Mouse (Mus musculus): ENCODE data around the gene Efna4. TPM values are rescaled to one million over a fixed set of nuclear protein-coding genes. Genes with fewer than 3 reads are reported as not detected.

Gene Efna4
- polyA plus RNA-seq, 1 experiment, result 14.5 TPM

DNA sequence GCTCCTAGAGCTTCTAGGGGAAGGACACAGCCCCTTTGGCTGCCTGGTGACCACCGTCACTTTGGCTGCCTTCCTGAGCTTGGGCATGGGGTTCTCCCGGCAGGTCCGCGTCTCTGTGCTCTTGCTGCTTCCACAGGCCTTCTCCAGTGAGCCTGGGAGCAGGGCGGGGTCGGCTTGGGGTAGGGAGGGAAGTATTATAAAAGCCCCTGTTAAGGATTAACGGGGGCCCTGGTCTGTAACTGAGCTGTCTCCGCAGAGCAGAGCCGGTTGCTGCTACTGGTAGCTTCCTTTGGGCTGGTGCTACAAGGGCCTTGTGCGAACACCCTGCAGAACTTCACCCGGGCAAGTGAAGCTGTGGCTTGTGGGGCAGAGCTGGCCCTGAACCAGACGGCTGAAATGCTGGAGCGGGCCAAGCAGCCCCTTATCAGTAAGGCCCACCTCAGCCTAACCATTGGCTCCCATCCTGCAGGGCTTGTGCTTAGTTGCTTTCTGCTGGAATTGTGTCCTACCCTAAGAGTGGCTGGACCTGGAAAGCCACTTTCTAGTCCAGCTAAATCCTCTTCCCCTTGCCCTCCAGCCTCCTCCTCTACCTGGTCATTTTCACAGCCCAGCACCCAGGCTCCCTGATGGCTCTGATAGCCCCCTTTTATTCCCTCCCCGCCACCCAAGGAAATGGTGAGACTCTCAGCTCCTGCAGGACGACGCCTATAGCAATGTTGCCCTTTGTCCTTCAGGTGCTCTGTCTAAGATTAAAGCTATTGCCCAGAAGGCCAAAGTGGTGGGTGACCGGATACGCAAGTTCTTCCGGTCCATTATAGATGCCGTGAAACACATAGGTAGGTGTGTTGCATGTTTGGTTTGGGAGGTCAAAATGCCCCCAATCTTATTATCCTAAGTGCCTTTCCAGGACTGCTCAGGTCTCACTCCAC lies 27.9 kb upstream of the Efna4 start:
- DNase-seq (ENCODE audit: low read depth, low spot score), result no peak
- WGBS, result 51% methylated on average over 20 of the region's 20 CpGs

DNA sequence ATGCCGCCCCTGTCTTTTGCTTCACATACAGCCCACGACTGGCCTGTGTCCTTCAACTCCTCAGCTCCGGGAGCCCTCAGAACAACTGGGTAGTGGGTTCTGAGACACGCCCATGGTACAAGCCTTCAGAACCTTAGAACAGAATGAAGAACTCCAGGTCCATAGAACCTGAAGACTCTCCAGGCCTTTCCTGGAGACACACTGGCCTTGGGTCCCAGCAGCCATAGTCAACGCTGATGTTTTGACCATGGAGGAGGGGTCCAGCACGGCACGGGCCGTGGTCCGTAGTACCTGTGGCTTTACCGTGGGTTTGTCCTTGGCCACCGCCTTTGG lies 27.3 kb upstream of the Efna4 start, which contains the start of gene Dcst1:
Gene Dcst1 (minus strand): TSS at position 101 of the 333 bp plus-strand sequence.
- no peak for DNase-seq (ENCODE audit: low read depth, low spot score)
- WGBS, result 89% methylated on average over 11 of the region's 11 CpGs

DNA sequence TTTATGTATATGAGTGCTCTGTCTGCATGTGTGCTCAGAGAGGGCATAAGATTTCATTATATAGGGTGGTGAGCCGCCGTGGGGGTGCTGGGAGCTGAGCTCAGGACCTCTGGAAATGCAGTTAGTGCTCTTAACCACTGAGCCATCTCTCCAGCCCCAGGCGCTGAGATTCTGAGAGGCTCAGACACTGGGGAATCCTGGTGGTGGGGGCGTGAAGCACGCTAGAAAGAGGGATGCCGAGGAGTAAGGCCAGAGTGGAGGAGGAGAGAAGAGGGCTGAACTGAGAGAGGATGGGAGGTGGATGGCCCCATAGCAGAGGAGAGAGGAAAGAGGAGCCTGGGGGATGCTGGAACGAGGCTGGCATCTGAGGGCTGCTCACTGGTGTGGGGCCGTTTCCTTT lies 26.8 kb upstream of the Efna4 start:
- WGBS, result 92% methylated on average over 8 of the region's 8 CpGs
- DNase-seq (ENCODE audit: low read depth, low spot score), result no peak

DNA sequence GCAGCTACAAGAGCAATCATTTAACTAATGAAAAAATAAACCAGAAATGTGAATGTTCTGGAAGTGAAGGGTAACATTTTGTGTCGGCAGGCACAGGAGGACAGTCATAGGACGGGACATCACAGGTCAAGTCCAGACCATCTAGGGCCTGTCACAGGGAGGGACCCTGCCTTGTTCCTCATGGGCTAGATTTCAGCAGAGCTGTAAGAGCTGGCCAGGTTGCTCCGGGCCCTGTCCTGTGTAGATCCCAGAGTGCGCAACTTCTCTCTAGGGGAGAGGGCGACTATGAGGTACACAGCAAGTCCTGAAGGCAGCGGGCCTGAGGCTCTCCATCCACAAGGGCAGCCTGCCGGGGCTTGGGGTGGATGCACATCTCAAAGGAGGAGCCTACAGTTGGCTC lies 23.8 kb upstream of the Efna4 start, which contains the start of gene Dcst2:
Gene Dcst2 (plus strand): TSS at position 301 of the 400 bp plus-strand sequence.
- DNase-seq (ENCODE audit: low read depth, low spot score), result no peak
- WGBS, result 89% methylated on average over 7 of the region's 7 CpGs

DNA sequence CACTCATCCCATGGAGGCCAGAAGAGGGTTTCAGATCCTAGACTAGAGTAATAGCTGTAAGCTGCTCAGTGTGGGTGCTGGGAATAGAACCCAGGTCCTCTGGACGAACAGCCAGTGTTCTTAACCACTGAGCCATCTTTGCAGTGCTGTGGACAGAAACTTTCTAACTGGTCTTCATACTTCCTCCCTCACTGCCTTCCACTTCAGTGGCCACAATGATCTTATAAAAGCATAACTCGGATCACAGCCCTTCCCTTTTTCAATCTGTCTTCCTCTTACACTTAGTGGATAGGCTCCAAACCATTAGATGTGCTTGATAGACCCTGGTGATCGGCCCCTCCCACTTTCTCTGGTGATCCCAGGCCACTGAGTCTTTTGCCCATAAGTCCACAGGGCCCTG lies 22.4 kb upstream of the Efna4 start:
- DNase-seq (ENCODE audit: low read depth, low spot score), result no peak
- 53% methylated on average over 3 of the region's 3 CpGs for WGBS

DNA sequence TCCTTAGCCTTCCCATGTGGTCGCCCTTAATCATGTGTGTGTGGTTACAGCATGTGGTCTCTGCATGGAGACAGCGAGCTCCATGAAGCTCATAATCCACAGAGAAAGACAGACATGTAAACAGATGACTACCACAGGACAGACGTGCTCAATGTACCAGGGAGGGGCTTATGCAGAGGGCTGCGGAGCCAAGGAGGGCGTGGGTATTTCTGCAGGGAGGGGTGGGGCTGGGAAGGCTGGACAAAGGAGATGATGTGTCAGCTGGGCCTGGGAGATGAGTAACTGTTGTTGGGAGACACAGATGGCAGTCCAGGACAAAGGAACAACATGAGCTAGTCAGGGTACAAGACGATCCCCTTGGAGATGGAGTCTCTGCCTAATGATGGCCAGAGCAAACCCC lies 21.8 kb upstream of the Efna4 start:
- WGBS, result 30% methylated on average over 6 of the region's 6 CpGs
- DNase-seq (ENCODE audit: low read depth, low spot score), result no peak

DNA sequence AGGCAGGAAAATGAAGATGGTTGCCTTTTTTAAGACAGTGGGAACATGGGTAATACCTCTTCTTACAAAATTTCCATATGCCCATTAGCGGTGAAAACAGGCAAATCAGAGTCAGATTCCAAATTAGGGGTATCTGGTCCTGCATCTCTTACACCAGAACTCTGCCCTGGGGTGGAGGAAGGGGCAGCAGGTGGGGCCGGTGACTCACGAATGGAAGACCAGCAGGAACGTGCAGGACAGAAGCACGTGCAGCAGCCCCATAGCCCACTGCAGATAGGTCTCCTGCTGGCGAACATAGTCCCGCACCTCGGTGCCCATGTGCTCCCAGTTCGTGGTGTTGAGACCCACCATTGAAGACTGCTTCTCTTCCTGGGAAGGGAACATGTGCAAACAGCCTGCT lies 18.2 kb upstream of the Efna4 start:
- no peak for DNase-seq (ENCODE audit: low read depth, low spot score)
- WGBS, result 84% methylated on average over 9 of the region's 9 CpGs

DNA sequence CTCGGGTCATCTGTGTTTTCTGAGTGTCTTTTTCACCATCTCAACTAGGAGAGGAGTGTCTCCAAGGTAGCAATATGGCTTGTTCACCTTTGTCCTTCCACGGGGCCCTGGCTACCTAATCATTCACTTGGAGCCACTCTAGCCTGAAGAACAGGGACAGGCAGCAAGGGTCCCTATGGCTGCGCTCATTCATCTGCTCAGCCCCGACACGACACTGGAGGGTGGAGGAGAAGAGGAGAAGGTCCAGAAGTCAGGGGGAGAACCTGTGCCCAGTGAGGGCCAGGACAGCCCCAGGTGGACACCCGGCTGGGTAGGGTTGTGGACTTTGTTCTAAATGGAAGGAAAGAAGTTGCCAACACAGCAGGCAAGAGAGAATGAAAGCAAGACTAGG lies 17.7 kb upstream of the Efna4 start:
- no peak for DNase-seq (ENCODE audit: low read depth, low spot score)
- WGBS, result 47% methylated on average over 6 of the region's 6 CpGs

DNA sequence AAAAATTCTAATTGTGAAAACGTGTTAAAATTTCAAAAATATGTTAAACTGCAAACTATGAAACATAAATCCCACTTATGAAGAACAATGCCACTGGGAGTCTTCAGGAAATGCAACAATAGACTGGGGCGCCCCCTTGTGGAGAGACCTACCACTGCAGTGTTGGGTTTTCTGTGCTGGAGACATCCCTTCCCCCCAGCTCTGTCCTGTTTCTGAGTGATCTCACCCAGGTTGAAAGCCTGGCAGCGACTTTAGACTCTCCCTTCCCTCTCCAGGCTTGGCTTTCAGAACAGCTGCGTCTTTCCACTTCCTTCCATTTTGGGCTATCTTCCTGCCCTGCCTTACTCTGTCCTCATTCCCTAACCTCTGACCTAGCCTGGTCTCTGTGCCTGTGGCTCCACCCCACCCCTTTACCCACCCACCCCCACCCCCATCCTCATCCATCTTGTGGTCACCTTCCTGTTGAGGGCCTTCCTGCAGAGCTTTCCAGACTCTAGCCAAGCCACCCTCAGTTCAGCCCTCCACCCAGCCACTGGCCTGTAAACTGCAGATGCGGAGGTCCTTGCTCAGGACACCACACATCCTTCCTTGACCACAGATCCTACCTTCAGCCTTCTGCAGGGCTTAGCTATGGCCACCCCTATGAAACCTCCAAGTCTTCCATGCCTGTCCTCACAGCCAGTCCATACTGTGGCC lies 17.1 kb upstream of the Efna4 start:
- WGBS, result 15% methylated on average over 5 of the region's 5 CpGs
- DNase-seq (ENCODE audit: low read depth, low spot score), result no peak

DNA sequence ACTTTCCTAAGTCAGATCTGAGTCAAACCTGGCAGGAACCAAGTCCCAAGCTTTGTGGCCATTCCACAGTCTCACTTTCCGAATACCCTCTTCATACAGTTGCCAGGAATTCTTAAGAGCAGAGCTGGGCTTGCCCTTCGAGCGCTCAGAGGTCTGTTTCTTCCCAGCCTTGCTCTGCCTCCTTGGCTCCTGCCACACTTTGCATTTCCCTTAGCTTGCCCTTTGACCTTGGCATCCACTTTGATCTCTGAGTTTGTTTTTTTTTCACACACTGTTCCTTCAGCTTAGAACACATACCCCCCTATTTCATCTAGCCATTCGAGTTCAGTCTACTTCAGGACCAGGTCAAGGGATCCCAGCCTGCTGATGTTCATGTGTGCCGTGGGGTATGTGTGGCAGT lies 13.4 kb upstream of the Efna4 start:
- 53% methylated on average over 5 of the region's 5 CpGs for WGBS

DNA sequence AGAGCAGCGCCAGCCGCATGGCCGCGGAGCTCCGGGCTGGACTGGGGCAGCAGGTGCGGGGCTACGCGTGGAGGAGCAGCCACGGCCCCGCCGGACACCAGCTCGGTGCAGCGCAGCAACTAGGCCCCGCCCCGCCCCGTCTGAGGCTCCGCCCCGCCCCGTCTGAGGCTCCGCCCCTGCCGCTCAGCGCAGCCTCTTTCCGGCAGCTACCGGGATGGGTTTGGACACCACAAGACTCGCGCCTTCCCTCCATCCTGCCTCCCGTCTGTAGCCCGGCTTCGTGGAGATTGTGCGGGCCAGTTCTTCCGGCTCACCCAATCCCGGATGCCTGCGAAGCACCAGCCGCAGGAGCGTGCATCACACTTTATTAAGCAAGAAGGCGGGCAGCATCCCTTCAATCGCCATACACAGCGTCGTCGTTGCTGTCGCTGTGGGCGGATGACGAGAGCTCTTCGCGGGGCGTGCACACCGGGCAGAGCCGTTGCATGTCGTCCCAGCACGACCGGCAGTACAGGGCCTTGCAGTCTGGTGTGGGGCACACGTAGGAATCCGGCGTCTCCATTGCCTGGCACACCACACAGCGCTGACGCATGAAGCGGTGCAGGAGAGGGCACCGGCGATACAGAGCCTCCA lies 12.2 kb upstream of the Efna4 start, which contains the start of gene Adam15:
Gene Adam15 (minus strand): TSS at position 128 of the 633 bp plus-strand sequence.
- no peak for DNase-seq (ENCODE audit: low read depth, low spot score)
- WGBS, result 1% methylated on average over 59 of the region's 59 CpGs

More for the DNA sequence above, 13.4 kb upstream of the Efna4 start:
- no peak for DNase-seq (ENCODE audit: low read depth, low spot score)

DNA sequence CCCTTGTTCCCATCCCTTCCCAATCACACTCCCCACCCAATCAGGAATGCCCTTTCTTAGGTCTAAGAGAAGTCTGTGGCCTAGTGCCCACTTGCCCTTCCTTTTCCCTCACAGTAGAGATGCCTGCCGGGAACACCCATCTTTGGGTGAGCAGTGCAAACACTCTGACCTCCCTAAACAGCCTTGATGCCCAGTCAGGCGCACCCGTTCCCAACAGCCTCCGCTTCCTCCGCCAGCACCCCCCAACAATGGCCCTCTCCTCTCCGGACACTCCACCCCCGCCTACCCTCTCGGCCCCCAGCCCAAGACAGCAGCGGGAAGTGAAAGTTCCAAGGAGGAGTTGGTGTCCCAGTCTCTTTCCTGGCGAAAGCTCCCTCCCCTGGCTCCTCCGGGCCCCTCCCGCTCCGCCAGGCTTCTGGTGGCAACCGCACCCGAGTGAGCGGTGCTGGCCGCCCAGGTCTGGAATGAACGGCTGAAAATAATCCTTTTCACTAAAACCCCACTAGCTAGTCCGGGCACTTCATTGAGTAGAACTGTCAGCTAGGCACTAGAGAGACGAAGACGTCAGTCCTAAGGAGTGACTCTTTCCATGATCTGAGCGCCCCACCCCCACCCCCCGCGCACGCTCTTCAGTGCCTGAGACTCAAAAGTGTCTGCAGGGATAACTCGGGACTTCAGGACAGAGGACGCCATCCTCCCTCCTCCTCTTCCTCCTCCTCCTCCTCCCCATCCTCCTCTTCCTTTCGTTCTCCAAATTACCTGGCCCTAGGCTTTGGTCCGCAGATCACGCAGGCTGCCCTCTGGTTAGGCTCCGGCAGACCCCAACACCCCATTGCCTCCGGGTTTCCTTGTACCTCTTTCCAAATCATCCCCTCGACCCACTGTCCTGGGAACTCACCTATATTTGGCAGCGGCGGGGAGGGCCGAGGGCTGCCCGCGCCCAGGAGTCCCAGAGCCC lies 11.4 kb upstream of the Efna4 start:
- WGBS, result 2% methylated on average over 38 of the region's 38 CpGs
- no peak for DNase-seq (ENCODE audit: low read depth, low spot score)

DNA sequence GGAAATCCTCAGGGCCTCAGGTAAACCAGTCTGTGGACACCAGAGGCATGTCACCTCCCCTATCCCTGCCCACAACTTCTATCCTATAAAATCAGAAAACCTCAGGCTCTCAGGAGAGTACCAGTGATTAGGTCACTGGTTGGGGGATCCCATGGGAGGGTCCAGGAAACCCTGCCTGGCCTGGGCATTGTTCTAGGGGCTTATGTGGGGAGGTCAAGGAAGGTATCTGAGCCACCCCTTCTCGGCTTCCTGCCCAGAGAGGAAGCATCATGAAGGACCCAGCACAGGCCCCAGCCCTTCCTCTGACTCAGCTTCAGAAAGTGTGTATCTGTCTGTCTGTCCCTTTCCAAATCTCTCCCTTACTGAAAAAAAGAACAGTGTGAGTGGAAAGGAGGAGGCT lies 10.1 kb upstream of the Efna4 start:
- 90% methylated on average over 1 of the region's 1 CpGs for WGBS
- no peak for DNase-seq (ENCODE audit: low read depth, low spot score)

DNA sequence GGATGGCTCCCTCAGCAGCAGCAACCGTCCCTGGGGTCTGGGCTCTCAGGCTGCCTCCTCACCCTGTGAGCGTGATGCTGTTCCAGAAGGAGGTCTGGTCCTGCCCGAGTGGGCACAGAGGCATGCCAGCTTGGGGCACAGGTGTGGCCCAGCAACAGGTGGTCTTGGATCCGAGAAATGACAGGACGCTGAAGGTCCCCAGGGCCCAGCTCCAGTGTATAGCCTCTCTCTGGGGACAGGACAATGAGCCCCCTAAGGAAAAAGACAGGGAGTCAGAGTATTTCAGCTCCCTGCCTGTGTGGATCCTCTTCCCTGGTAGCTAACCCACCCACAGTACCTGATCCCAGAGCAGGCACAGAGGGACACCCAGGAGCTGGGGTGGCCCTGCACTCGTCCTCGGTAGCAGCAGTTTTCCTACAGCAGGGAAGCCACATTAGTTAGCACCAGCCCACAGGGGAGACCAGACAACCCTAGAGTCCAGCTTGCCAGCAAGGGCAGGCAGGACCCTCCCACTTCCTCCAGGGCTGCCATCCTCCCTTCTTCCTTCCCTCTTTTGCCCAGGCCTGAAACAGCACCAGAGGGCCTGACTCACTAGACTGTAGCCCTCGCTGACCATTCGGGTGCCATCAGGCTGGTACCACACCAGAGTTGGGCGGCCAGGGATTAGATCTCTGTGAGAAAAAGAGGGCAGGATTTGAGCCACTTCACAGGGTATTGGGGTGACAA lies 9.2 kb upstream of the Efna4 start:
- DNase-seq (ENCODE audit: low read depth, low spot score), result no peak
- WGBS, result 88% methylated on average over 10 of the region's 10 CpGs

DNA sequence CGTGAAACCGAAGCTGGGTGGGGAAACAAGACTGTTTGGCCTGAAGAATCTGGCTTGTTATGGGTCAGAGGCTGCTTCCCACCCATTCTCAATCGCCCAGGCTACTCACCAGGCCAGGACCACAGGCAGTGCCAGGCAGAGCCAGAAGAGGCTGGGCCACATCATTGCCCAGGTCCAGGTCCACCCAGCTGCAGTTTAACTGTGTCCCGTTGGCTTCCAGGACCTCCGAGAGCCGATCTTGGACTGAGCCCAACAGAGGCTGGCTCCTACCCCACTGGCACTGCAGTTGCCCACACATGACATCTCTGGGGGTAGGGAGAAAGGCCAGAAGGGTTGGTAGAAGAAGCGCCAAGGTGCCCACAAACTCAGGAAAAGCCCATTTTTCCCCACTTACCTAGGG lies 5.5 kb upstream of the Efna4 start:
- DNase-seq (ENCODE audit: low read depth, low spot score), result no peak
- WGBS, result 82% methylated on average over 7 of the region's 7 CpGs

DNA sequence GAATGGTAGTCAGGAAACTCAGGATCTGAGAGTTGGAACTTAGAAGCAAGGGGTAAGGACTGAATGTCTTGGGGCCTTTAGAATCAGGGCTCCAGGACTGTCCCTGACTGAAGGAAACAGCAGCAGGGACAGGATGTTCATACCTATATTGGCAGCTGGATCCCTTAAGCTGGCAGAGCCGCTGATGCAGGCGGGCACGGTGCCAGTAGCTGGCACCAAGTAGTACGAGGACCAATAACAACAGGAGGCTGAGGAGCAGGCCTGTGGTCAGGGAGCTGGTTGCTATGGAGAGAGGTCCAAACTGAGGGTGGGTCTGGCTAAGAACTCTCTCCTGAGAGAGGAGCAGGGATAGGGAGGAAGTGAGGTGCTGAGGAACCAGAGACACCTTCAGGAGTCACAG lies 4.0 kb upstream of the Efna4 start:
- no peak for DNase-seq (ENCODE audit: low read depth, low spot score)
- 44% methylated on average over 4 of the region's 4 CpGs for WGBS

DNA sequence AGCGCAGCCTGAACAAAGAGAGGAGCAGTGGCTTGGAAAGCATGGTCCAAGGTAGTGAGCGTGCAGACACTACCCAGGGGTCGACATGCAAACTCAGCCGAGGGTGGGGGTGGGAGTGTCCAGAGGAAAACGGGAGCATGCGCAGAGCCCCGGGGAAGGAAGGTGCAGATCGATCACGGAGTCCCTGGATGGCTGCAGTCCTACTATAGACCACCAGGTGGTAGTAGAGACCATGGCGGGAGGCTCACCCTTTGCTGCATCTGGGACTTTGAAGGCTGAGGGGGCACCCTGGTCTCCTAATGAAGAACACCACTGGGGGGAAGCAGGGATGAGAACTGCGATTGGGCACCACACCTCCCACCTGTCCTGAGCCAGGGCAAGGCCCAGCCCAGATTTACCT lies 2.6 kb upstream of the Efna4 start:
- 9% methylated on average over 11 of the region's 11 CpGs for WGBS

DNA sequence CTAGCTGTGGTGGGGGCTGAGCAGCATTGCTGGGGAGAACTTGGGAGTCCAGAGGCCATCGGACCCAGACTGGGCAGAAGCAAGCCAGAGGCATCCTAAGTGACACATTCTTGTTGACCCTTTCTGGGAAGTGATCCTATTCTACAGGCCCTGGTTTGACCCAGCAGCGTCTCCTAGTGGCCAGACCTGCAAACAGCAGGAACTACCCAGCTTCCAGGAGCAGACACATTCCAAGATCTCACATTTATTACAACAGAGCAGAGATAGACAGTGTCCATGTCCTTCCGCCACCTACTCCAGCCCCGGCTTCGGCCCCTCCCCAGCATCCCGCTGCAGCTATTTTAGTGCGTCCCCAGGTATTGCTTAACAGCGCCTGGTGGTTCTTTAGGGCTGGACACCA lies 1.6 kb upstream of the Efna4 start:
- 15% methylated on average over 8 of the region's 8 CpGs for WGBS
- no peak for DNase-seq (ENCODE audit: low read depth, low spot score)

More for the DNA sequence above, 2.6 kb upstream of the Efna4 start:
- DNase-seq (ENCODE audit: low read depth, low spot score), result no peak
